Mouse (Mus musculus) frontal cortex, adult (tissue): ENCODE measurements around the gene Yme1l1.

Experiments used
- ATAC-seq: cut with Nextera tagmentation; 2 replicates; pipeline ENCODE4 v1.9.2; 2017; ENCODE audit warnings: mild to moderate bottlenecking, moderate library complexity, mixed read lengths; ENCODE audit not compliant: low TSS enrichment

The Yme1l1 gene

DNA sequence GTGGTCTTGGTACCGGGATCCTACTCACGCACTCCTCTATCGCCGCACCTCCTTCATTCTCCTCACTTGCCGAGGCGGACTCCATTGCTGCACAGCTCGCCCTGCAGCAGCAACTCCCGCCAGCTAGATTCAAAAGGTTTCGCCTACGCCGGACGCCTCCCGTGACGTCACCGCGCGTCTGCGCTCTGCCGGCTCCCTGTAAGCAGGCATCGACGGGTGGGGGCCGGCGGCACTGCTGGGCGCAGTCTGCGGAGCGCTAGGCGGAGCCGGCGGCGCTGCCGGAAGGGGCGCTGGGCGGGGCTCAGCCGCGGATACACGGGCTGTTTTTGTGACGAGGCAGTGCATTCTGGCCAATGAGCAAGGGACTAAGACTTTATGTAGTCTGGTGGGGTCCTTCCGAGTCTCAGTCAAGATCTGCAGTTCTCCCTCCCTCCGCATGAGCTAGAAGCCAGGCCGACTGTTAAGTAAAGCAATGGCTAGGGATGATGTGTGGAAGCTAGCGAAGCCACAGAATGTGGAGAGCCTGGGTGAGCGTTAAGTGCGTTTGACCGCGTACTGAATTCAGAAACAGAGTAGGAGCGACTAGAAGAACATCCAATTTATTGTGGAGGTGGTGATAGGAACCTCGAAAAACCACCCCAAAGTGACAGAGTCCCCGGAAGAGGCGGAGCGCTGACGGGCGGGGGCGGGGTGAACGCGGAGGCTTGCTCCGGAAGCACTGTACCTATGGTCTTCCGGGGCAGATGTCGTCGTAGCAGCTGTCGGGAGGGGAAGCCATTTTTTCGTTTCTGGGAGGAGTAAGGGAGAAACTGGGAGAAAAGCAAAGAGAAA lies at the start of gene Yme1l1, which contains the start of gene Mastl:
Yme1l1 (plus strand) TSS at position 593 of the 831 bp plus-strand sequence.
Mastl (minus strand) TSS at position 248 of the 831 bp plus-strand sequence.
- ATAC-seq: peak; percentile 95

GRCm38 (mm10) chr2:23119573-23119972 lies 36.6 kb upstream of the Yme1l1 start:
- ATAC-seq: peak; percentile 65

DNA sequence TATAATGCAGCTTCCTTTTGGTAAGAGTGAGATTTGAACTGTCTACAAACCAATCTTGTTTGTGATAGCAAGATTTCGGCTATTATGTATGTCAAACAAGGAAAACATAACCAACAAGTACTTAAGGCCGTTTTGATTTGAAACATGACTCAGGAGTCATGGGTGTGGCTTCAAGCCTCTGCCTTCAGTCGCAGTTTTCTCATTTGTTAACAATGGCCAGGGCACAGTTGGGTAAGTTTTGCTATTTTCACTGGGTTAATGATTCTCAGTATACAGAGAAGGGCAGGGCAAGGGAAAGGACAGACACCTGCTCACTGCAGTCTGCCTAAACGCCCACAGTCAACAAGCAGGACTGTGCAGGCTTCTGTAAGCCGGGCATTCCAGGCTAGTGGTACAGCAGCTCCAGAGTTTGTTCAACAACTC lies 959 bp upstream of the Yme1l1 start:
- ATAC-seq: no peak

GRCm38 (mm10) chr2:23156608-23157081 lies 476 bp downstream of the Yme1l1 start:
- peak; percentile 29 for ATAC-seq

- ATAC-seq: no peak
Observed at GRCm38 (mm10) chr2:23172305-23172704, 16.1 kb downstream of the Yme1l1 start.

- no peak for ATAC-seq
Observed at GRCm38 (mm10) chr2:23194366-23194765, 38.2 kb downstream of the Yme1l1 start.

DNA sequence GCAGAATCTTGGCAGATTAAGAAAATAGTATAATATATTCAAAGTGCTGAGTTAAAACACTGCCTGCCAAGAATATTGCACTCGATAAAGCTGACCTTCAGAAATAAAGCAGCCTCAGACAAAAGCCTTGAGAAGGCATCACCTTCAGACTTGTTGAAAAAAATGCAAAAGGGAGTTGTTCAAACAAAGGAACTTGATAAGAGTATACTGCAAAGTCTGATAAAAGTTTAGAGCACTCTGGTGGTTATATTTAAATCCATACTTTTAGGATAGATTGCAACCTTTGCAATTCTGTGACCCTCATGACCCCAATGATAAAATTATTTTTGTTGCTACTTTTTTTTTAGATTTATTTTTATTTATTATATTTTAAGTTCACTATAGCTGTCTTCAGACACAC lies 44.9 kb downstream of the Yme1l1 start:
- no peak for ATAC-seq

DNA sequence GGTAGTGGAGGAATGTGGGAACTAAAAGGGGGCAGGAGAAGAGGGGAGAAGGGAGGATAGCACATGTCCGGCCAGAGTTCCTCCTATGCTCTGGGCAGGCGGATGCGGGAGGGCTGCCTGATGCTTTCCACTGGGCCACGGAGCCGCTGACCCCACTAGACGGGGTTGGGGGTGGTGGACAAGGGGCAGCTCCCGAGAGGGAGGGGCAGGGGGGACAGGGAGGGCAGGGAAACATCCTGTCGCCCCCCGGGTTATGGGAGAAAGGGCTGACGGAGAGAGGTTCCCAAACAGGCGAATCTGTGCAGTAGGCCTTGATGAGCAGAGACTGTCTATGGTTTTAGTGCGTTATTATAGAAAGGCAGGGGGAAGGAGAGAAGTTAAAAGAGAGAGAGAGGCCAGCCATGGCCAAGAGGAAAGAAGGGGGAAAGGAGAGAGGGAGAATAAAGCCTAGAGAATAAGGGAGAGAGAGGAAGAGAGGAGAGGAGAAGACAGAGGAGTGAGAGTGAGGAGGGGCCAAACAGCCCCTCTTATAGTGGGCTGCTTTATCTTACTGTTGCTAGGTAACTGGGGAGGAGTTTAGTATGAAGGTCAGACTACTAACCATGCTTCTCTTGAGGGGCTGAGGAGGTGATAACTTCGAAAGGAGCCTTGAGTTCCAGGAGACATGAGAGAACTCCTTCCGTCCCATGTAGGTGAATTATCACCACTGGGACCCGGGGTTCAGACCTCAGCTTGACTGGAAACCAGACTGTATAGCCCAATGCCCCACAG lies 46.9 kb downstream of the Yme1l1 start:
- no peak for ATAC-seq

- no peak for ATAC-seq
Observed at GRCm38 (mm10) chr2:23207070-23207526, 50.9 kb downstream of the Yme1l1 start, which contains the start of gene 4931423N10Rik. Gene 4931423N10Rik, plus strand, starts transcription at chr2:23207476.

DNA sequence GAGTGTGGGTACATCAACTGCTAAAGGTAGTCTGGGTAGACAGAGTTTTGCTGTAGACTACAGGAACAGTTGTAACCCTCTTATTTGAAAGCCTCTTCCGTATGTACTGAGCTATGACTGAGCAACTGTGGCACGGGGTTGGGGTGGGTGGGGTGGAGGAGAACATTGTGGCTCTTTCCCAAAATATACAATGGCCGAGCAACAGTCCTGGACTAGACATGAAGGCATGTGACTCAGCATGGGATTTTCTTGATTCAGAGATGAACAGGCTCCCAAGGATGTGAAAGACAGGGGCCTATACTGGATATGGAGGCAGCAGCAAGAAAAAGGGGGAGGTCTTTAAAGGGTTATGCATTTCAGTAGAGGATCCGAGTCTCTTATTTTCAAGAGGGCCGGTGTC lies 57.5 kb downstream of the Yme1l1 start:
- ATAC-seq: no peak

- ATAC-seq: no peak
Observed at GRCm38 (mm10) chr2:23225199-23225598, 69.0 kb downstream of the Yme1l1 start.

- no peak for ATAC-seq
Observed at GRCm38 (mm10) chr2:23228463-23228862, 72.3 kb downstream of the Yme1l1 start.

DNA sequence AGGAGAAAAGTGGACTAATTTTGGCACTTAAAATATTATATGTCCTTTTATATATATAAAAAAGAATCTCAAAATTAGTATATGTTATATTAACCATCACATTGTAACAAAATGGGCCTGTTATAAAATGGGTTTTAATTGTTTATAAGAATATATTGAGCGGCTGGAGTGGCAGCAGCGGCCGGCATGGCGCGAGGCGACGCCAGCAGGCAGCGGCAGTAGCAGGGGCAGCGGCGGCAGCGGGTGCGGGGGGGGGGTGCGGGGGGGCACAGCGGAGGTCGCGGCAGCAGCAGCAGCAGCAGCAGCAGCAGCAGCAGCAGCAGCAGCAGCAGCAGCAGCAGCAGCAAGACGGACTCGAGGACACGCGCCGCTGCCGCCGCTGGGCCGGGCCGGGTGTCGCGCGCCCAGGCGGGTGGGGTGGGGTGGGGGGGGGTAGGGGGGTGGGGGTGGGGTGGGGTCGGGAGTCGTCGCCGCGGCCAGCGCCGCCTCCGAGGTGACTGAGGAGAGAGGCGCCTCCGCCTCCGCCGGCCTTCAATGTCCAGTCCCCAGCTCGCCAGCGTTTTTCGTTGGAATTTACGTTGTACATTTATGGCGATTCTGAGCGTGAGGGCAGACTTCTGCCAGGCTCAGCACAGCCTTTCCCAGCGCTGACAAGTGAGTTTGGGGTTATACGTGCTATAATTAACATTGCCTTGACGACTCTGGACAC lies 78.0 kb downstream of the Yme1l1 start:
- peak; percentile 47; the same call in 1 of the 2 replicates for ATAC-seq
